Mouse (Mus musculus): ENCODE measurements around the gene Mtch1. TPM values are rescaled to one million over a fixed set of nuclear protein-coding genes. Genes with fewer than 3 reads are reported as not detected.
A peak's percentile ranks its signal among the peaks of the same experiment; 100 is the strongest.
"Not testable (repeated sequence)": the region's sequence is repeated elsewhere in the genome, so short reads cannot be mapped to it uniquely, and the experiment has no call there.

Gene Mtch1
- total RNA-seq, 4 experiments from 2014 or later: 74.1 to 82.3 (median 80.3) TPM

DNA sequence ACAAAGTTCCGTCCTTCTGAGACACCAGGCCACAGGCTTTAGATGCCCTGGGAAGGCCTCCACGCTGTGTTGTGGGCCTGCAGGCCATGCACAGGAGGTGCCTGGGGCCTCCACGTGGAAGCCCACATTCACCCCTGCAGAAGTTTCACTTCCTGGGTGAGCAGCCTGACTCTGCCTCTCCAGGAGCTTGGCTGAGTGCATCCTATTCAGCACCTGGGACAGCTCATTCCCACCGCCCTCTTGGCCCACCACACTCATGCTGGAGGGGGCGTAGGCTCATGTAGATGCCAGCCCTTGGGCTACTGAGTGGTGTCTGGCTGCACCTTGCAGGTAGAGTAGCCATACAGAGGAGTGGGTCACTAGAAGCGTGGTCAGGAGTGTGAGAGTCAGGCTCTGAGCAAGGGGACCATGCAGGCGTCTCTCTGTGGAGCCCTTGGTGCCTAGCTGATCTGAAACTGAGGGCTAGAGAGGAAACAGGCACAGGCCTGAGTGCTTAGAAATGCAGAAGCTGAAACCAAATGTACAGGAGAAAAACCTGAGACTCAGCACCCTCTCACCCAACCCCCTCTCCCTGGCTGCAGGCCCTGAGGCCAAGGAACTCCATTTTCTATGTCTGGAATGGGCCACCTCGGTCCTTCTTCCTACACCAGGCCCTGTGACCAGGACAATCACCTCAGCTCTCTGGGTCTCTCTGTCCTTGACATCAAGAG lies 14.4 kb upstream of the Mtch1 start:
- no peak for DNase-seq (ENCODE audit: low spot score in 2 of 2)

DNA sequence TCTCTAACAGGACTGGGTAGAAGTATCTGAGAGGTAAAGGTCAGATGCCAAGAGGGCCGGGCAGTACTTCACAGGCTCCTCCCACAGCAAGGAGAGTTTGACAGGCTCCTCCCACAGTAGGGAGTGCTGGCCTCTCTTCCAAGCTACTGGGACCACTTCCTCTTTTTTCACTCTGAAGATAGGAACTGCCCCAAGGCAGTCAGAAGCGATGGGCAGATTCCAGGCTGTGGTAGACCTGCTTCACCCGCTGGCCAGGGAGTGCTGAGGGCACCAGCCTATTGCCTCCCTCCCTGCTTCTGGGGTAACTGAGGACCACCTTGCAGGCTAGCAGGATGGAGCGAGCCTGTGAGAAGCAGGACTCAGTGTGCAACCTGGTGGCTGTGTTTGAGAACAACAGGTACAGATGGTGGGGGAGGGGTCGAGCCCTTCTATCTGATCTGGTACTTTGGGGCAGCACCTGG lies 13.1 kb upstream of the Mtch1 start, which contains the start of gene Fgd2:
Gene Fgd2 (plus strand): TSS at position 154 of the 461 bp plus-strand sequence.
- DNase-seq (ENCODE audit: low spot score in 2 of 2): no peak

DNA sequence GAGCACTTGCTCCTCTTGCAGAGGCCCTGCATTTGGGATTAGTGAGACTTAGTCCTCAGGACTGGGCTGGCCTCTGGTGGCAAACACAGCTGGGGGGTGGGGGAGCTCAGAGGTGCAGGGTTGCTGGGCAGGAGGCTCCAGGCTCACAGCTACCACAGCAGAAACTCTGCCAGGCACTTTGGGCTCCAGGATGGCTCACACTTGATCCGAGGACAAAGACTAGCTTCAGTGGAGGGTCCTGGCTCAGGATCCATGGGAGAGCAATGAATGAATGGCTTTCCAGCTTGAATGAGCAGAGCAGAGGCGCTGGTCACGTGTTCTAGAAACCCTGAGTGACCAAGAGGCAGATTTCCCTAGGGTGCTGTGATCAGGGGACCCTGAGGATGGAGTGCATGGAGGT lies 11.2 kb upstream of the Mtch1 start:
- DNase-seq (ENCODE audit: low spot score in 2 of 2): no peak

DNA sequence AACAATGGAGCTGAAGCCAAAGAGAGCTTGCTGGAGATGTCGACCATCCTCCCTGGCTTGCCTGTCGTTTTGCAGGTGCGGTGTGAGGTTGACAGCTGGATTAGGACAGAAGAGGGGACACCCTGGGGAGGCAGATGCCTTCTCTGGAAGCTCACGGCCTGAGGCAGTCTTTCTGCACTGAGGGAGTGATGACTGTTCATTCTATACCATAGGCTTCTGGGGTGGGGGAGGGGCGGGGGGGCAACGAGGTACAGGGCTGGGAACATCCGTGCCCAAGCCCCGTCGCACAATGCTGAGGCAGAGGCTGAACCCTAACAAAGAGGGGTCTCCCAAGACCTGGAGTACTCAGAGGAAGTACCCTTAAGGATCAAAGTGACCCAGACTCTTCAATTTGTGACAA lies 9.1 kb upstream of the Mtch1 start:
- DNase-seq (ENCODE audit: low spot score in 2 of 2): no peak

DNA sequence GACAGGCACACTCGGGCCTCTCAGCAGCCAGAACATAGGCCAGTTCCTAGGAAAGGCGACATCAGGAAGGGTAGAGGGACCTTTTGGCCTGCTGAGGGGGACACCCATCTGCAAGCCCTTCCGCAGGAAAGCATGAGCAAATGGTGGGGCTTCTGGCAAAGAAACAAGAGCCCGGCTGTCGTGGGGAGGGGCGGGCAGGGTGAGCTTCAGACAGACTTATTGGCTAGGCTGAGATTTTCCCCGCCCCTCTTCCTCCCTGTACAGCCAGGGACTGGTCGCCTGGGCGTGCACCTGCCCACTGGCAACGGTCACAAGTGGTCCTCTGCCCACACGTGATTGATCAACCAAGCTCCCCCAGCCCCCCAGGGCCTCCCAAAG lies 8.7 kb upstream of the Mtch1 start:
- peak; percentile 62 to 65 for DNase-seq (ENCODE audit: low spot score in 2 of 2)

DNA sequence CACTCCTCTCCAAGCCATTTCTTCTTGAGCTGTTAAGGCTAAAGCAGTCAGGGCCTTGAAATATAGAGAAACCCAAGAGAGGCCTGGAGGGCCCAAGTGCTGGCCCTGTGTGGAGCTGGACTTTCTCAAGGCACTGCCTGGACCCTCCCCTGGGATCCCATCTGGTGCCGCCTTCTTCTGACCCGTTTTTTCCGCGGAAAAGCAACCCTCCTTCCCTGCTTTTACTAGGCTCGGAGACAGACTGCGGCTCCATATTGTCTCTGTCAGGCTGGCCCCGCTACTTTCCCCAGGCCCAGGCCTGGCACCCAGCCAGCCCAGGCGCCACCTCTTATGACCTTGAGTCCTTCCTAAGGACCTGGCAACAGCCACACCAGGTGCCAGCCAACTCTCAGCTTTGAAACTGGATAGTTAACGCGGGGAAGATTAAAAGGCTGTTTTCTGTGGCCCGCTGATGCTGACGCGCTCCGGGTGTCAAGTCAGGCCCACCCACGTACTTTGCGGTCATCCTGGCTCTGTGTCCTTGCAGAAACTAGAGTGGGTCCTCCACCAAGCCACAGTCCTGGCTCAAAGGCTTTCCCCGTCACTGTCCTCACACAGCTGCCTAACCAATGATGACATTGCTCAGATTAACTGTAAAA lies 8.2 kb upstream of the Mtch1 start:
- DNase-seq (ENCODE audit: low spot score in 2 of 2): peak; percentile 59 to 81

DNA sequence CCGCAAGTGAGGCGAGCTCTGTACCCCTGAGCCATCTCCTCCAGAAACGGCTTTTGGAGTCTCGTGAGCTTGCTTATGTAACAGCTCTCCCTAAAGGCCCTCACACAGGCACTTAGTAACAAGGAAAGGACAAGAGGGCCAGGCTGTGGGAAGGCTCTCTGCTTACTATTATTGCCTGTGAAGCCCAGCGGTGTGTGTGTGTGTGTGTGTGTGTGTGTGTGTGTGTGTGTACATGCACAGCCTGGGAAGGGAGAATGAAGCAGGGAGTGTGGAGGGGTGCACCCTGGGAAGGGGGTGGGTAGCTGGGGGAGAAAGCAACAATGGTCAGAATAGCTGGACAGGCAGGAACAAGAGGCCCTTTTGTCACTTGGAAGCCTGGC lies 7.7 kb upstream of the Mtch1 start:
- no peak for DNase-seq (ENCODE audit: low spot score in 2 of 2)

DNA sequence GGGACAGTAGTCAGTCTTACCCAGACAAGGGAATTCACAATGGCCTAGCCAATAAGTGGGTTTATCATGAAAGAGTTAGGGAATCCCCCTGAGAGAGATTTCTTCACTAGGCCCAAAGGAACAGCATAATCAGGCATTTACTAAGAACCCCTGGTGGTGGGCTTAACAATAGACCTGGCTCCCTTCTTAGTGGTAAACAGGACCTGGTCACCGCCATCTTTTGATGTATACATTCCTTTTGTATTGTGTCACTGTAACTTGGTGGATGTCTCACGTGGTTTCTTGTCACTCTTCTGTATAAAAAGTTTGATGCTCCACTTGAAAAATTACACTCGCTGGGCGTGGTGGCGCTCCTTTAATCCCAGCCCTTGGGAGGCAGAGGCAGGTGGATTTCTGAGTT lies 3.3 kb upstream of the Mtch1 start:
- not testable (repeated sequence) for DNase-seq (ENCODE audit: low spot score in 2 of 2)

DNA sequence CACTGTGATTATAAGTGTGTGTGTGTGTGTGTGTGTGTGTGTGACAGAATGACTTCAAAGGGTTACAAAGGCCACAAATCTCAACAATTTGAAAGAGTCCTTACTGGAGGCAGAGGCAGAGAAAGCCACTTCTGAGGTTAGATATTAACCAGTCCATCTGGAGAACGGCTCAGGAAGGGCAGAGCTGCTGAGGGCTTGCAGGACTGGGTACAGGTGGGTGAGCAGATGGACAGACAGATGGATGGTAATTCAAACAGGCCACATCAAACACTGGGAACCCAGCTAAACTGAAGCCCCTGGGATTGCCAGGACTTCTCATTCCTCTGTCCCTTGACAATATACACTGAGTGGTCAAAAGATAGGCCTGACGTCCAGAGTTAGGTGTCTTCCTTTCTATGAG lies 1.3 kb upstream of the Mtch1 start:
- no peak for DNase-seq (ENCODE audit: low spot score in 2 of 2)

DNA sequence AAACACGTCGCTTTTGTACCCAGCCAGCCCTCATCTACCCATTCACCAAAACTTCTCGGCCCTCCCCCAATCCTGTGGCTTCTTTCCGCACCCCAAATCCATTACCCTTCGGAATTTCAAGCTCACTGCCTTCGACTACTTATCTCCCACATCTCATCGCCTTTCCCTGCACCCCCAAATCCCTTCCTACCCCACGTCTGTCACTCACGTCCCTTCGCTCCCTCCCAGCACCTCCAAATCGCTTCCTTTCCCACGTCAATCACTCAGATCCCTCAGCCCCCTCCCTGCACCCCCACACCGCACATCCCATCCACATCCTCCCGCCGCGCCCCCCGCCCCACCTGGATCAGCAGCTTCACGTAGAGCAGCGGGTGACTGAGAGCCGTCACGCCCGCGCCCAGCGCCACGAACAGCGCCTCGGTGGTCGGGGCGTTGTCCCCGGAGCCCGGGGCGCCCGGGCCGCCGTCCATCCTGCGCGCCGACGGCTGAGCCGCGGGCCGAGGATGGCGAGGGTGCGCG lies 549 bp downstream of the Mtch1 start:
- DNase-seq (ENCODE audit: low spot score in 2 of 2): no peak

DNA sequence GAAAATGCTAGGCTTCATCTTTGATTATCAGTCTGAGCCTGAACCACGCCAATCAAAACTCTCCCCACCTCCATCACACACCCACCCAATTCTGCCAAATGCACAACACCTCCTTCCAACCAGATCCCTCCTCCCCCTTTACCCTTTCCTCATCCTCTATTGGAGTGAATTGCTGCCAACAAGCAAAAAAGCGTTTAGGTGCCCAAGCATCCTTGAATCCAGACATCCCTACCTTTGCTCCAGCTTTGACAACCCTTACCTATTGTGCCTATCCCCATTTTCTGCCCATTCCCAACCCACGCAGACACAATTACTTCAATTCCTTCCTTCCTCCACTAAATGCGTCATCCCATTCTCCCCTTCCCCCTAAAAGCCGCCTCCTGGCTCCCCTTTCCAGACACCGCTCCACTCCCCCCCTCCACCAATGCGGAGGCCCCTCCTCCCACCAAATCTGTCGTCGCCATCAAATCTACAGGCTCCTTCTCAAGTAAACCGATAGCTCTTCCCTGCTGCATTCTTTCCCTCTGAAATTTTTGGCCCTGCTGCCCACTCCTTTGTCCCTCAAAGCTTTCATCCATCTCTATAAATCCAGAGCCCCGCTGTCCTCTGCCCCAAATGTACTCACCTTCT lies 1.1 kb downstream of the Mtch1 start:
- no peak for DNase-seq (ENCODE audit: low spot score in 2 of 2)

DNA sequence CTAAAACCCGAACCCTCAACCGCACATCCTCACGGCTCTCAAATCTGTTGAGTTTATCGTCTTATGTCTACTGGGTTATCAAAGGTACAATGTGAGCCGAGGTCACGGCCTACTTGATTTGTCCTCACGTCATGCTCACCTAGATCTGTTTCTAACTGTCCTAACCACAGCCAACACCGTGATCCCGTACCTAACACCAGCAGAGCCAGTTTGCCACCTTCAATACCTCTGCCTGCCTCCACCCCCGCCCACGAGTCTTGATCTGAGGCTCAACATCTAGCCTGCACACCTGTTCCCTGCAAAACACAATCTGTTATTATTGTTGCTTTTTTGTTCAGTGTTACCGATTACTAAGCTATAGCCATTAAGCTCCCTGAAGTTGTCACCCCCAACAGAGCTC lies 2.5 kb downstream of the Mtch1 start:
- DNase-seq (ENCODE audit: low spot score in 2 of 2): no peak

DNA sequence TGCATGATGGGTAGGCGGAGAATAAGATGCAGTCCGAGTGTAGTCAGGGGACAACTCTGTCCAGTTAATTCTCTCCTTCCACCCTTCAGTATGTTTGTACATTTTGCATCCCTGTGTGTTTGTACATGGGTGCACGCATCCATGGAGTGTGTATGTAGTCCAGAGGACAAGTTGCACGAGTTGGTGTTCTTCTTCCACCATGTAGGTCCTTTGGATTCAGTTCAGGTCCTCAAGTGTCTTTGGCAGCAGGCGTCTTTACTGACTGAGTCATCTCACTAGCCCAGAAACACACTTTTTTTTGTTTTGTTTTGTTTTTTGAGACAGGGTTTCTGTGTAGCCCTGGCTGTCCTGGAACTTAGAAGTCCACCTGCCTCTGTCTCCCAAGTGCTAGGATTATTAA lies 4.5 kb downstream of the Mtch1 start:
- DNase-seq (ENCODE audit: low spot score in 2 of 2): no peak

DNA sequence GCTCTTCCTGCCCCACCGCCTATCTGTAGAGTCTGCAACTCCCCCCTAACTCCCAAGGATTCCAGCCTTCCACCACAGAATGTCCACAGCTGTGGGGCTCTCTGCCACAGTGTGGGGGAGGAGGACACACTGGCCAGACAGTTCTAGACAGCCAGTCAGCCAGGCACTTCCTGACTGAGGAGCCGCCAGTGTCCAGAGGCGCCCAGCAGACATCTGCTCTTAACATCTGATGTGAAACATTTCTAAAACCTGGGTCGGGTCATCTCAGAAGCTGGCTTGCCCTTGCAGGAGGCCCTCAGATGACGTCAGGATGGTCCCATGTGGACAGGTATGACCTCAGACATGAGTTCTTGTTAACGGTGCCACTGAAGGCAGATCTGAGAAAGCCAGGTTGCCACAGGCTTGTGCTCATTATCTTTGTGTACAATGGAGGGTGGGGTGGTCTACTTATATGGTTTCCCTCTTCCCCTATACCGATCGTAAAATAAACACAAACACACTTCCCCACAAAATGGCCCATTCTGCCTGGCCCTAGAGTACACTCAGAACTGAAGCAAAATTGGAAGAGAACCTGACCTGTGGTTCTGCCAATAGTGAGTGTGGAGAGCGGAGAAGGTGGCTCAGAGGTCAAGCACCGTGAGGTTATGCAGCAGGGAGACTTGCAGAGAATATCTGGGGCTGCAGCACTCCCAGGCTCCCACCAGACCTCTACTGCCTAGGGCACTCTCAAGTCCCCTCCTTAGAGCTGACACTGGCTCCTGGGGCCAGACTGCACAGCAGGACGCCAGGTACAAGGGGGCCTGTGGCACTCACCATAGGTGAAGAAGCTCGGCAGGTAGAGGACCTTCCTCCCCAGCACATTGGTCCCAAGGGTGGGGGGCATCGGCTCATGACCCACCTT lies 5.5 kb downstream of the Mtch1 start:
- DNase-seq (ENCODE audit: low spot score in 2 of 2): peak in 1 of 2 experiments; percentile 63

DNA sequence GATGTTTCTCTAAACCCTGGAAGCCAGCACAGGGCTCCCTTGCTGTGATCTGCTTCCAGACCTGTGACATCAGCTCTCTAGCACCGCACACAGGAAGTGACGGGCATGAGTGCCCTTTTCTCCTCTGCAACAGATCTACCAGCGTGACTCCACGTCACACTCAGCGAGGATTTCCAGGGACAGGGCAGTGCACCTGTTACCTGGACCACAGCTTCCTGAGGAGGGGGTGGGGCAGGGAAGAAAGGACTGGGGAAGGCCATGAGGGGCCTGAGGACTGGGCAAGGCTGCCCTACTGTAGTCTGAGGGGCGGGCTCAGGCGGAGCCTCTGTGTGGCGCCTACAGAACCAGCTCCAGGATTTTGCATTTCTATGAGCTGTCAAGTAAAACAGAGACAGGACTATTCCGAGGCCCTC lies 6.1 kb downstream of the Mtch1 start:
- DNase-seq (ENCODE audit: low spot score in 2 of 2): peak in 1 of 2 experiments; percentile 62

DNA sequence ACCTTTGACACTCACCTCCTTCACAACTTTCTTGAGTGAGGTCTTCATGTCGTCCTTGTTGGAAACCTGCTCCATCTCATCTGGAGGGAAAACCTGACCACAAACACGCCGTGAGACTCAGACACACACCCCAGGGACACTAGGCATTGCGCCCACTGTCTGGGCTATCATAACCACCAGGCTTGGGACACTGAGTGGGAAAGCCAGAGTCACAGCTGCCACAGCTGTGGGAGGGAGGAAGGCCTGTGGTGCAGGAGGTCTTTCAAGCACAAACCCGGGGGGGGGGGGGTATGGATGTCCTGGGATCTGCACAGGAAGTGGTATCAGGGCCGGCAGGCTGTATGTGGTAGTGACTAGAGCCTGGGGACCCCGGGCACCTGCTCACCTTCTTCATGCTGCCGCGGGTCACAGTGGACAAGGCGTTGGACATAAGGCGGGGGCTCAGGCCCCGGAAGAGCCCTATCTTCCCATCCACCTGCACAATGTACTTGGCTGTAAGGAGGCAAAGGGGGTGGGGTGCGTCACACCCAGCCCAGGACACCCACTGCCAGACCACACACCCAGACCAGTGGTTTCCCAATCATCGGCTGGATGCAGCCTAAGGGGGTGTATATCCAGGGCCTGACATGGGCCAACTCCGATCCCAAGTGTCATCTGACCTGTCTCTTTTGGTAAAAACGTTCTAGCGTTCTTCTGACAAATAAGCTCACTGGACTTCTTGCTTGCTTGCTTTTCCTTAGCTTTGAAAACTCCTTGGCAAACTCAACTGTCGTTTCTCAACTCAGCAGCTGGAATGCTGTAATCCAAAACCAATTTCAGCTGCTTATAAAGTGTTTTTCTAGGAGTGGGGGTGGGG lies 7.1 kb downstream of the Mtch1 start:
- peak in 1 of 2 experiments; percentile 60 for DNase-seq (ENCODE audit: low spot score in 2 of 2)

DNA sequence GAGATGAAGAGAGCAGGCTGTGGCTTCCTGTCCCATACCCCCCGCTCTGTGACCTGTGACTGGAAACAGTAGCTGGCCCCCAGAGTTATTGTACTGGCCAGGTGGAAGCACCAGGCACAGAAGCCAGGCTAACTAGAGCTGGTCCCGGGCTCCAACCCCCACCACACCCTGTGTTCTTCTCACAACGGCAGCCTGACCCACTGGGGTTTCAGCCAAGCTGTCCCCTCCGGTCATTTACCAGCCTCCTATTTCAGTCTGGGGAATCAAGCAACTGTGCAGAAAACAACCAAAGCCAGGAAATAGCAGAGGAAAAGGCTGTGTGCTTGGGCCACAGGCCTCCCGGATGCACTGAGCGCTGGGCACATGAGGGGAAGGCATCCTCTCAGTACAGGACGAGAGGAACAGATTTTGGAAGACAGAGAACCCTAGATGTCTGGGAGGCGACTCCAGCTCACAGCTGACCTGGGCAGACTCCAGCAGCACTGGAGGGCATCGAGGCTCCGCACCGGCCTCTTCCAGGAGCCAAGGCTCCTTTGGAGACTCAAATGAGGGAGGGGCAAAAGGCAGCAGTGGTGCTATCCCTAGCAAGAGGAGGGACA lies 8.5 kb downstream of the Mtch1 start:
- no peak for DNase-seq (ENCODE audit: low spot score in 2 of 2)

DNA sequence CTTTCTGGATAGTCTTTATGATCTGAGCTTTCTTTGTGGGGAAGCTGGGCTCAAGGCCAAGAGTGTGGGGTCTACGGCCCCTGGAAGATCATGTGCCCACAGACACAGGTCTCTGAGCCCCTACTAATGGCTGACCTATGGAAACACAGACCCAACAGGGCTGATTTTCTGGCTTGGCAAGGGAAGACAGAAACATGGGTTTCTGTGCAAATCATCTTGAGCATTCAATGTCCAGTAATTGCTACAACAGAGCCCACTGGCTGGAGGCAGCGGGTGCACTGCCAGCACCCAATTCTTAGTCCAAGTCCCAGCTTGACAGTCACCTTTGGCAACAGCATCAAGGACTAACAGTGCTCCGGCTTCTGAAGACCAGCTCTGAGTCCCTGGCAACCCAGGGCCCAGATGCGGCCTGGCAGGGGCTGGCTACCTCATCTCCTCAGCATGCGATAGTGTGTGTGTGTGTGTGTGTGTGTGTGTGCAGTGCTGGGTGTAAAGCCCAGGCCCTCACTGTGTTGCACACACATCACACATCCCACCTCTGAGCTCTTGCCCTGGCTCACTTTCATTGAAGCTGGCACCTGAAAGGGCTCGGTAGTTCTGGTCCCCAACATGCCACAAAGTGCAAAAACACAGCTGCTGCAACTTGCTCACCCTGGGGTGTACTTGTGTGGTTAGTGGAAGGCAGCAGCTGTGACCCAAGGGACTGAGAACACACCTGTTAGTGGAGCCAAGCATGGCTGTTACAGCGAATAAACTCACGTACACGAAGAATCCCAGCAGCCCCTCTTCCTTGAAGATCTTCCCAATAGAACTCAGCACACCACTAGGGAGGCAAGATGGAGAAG lies 9.5 kb downstream of the Mtch1 start:
- DNase-seq (ENCODE audit: low spot score in 2 of 2): no peak

Data from gastrocnemius, adult 8-10 months (tissue).